Mouse (Mus musculus): ENCODE measurements around the gene Gpr18.
A peak's percentile ranks its signal among the peaks of the same experiment; 100 is the strongest.

Gpr18 gene

DNA sequence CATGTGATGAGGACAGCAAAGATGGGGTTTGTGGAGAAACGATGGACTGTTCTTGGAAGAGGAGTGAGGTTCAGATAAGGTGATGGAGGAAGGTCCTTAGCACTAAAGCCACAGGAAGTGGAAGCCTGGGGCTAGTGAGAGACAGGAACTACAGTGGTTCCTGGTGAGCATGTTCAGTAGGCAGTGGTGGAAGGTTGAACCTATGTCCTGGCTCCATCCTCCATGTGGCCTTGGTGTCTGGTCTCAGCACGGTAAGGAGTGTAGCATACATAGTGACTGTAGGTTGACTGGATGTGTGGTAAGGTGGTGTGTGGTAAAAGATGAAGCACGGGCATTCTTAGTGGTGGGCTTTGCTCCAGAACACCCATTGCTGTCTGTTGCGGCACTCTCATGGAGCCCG lies 34.3 kb upstream of the Gpr18 start:
- DNase-seq (ENCODE audit: low read depth, low spot score): peak; percentile 20

DNA sequence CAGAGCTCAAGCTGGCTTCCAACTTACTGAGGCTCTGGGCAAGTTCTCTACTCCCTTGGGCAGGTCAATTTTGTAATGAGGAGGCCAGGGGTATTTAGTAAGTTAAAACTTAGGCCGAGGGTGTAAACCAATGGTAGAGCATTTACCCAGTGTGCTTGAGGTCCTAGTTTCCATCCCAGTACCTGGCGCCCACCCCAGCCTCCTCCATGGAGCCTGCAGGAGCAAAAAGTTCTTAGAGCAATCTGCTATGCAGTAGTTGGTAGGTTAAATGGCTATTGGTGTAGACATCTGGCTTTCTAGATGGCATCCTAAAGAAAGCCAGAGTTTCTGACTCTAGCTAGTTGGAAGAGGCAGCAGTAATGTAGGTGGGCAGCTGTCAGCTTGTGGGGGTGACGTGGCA lies 33.9 kb upstream of the Gpr18 start:
- peak; percentile 24 for DNase-seq (ENCODE audit: low read depth, low spot score)

- DNase-seq (ENCODE audit: low read depth, low spot score): peak; percentile 35
Observed at GRCm38 (mm10) chr14:121947966-121948365, 32.4 kb upstream of the Gpr18 start.

DNA sequence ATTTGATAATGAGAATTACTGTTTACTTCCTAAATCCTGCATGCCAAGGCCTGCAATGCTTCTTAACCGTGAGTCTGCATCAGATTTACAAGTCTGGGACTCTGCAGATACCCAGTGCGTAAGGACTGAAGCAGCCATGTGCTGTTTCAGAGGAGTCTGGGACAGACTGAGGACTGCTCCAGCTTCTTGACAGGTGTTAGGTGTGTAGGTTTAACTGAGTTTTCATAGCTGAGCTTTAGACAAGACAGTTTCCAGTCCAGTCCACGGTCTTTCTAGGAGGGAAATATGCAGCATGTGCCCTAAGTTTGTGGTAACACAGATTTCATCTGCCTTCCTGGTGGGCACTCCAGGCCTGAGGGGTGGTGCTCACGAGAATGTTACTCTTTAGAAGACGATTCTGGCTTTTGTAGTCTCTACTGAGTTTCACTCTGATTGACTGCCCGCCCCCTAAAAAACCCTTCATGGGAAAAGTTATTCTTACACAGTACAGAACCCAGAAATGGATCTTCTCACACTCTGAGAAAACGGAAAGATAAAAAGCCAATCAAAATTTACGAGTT lies 31.7 kb upstream of the Gpr18 start:
- peak; percentile 57 for DNase-seq (ENCODE audit: low read depth, low spot score)

DNA sequence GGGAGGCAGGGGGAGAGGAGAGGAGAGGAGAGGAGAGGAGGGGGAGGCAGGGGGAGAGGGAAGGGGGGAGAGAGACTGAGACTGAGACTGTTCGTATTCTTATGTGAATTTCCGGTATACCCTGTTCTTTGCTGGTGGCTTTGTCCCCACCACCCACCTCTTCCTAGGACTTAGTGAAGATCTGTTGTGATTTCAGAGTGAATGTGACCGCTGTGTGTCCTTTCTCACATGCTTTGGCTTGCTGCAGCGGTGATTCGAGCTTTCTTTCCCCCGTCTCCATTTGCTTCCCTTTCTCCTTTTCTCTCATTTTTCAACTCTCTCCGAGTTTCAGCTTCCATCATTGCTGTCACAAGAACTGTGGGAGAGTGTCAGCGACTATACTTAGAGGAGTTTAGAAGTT lies 31.1 kb upstream of the Gpr18 start:
- DNase-seq (ENCODE audit: low read depth, low spot score): peak; percentile 81

- DNase-seq (ENCODE audit: low read depth, low spot score): no peak
Observed at GRCm38 (mm10) chr14:121946131-121946530, 30.6 kb upstream of the Gpr18 start.

DNA sequence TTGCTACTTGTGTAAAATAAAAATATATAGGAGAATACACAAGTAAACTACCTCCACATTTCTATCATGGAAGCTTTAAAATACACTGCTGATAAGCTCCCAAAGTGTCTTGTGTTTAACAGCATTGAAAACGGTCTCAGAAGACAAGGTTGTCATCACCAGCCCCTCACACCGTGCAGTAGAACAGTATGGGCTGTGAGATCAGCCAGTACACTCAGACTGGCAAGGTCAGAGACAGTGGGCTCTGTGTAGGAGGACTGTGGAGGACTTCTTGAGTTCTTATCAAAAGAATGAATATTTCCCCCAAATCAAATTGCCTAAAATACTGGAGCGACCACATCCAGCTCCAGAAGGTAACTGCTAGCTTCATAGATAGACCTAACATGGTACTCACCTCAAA lies 24.0 kb upstream of the Gpr18 start:
- no peak for DNase-seq (ENCODE audit: low read depth, low spot score)

GRCm38 (mm10) chr14:121938256-121939191 lies 22.9 kb upstream of the Gpr18 start:
- DNase-seq (ENCODE audit: low read depth, low spot score): peak; percentile 87

DNA sequence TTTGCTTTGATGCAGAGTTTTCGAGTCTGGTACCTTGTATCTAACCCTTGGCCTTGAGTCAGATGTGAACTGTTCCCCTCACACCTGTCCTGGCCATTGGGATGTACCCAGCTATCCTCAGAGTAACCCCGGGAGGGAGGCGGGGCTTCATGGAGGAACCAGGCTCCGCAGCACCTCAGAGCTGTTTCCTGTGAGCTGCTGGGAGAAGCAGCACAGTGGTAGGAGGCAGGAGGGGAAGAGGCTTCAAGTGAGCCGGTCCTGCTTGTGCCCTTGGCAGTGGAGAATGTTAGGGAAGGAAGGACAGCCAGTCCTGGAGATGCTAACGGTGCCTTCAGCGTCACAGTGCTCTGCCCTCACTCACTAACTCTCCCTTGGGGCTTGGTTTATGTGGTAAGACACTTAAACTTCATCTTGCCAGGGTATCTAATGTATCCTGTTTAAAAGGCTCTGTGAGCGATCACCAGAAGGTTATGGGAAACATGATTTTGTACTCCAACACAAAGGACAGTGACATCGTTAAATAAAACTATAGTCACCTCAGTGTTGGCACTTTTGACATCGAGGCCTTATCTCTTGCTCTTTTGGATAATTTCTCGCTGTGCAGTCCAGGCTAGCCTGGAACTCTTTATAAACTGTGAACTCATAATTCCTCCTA lies 22.1 kb upstream of the Gpr18 start:
- DNase-seq (ENCODE audit: low read depth, low spot score): peak; percentile 62

DNA sequence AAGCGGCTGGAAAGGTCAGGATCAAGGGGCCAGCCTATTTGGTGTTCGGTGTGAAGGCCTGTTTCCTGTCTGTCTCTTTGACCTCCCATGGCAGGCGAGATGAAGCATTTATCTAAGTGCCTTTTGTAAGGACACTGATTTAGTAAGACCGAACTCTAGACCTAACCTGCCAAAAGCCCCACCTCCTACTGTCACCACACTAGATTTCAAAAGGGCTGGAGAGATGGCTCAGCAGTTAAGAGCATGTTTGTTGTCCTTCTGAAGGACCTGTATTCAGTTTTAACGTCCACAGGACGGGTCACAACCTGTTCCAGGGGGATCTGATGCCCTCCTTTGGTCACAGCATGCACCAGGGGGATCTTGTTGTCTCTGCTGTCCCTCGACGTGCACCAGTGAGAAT lies 21.3 kb upstream of the Gpr18 start:
- no peak for DNase-seq (ENCODE audit: low read depth, low spot score)

GRCm38 (mm10) chr14:121936356-121936755 lies 20.8 kb upstream of the Gpr18 start:
- DNase-seq (ENCODE audit: low read depth, low spot score): no peak

DNA sequence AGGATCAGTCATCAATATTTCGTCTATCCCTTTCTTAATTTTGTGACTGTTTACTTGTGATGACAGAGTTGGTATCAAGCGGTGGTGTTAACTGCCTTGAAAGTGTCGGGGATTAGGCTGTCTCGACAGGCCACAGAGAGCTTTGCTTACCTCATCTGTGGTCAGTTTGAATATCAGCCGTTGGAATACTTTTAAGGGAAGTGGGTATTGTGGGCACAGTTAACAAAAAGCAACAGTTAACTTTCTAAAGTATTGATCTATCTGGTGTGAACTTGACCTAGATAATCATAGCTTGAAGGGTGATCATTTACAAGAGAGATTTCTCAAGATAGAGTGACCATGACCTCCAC lies 19.0 kb upstream of the Gpr18 start:
- no peak for DNase-seq (ENCODE audit: low read depth, low spot score)

GRCm38 (mm10) chr14:121933906-121934596 lies 18.5 kb upstream of the Gpr18 start:
- DNase-seq (ENCODE audit: low read depth, low spot score): no peak

GRCm38 (mm10) chr14:121932180-121932579 lies 16.6 kb upstream of the Gpr18 start:
- no peak for DNase-seq (ENCODE audit: low read depth, low spot score)

- DNase-seq (ENCODE audit: low read depth, low spot score): peak; percentile 72
Observed at GRCm38 (mm10) chr14:121931594-121931993, 16.0 kb upstream of the Gpr18 start.

- DNase-seq (ENCODE audit: low read depth, low spot score): peak; percentile 71
Observed at GRCm38 (mm10) chr14:121930731-121931383, 15.3 kb upstream of the Gpr18 start.

DNA sequence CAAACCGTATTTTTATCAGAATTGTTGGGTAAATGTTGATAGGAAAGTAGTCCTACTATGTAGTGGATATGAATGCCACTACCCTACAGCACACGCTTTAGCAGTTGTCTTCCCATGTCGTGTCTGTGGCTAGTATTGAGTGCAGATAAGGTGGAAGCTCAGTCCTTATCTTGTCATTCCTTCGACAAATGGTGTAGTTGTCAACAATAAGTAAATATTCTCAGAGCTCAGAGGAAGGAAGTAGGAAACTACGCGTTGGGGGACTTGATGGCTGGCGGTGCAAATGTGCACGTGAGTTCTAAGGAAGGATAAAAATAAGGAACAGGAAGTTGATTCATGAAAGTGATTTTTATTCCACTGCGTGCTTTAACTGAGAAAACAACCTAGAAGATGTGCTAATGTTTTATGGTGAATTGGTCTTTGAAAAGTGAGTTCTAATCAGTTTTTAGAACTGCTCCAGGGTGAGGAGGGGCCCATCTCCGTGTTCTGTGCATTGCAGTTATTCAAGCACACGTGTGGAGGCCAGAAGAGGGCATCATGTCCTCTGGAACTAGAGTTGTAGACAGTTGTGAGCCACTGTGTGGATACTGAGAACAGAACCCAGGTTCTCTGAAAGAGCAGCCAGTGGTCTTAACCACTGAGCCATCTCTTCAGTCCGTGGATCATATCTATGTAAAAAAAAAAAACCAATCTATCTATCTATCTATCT lies 13.8 kb upstream of the Gpr18 start:
- peak; percentile 87 for DNase-seq (ENCODE audit: low read depth, low spot score)

DNA sequence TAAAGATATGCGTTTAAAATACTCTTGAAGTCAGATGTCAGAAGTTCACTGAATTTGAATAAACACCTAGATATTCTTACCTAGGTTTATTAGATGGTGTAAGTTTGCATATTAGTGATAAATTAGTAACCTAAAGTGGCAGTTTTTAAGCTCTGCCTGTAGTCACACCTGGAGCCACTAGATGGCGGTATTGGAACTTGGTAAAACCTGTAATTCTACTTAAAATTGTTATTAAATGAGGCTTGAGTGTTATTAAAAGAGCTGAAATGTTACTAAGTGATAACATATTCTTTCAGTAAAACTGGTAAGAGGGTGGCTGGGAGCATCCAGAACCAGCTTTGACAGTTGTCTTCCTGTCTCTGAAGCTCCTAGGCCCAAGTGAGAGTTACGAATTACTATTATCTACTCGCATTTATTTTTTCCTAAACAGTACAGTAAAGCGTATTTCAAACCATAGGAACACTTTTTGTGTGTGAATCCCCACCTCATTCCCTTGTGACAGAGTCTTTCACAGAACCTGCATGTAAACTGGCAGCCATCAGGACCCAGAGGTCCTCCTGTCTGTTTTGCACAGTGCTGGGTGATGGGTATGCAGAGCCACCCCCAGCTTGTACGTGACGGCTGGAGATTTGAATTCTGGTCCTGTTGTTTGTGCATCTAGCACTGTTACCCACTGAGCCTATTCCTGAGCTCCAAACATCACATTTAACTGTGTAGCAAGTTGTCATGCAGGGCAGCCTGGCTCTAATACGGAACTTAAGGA lies 13.0 kb upstream of the Gpr18 start:
- DNase-seq (ENCODE audit: low read depth, low spot score): peak; percentile 83

- DNase-seq (ENCODE audit: low read depth, low spot score): no peak
Observed at GRCm38 (mm10) chr14:121927451-121927850, 11.9 kb upstream of the Gpr18 start.

GRCm38 (mm10) chr14:121926901-121927300 lies 11.3 kb upstream of the Gpr18 start:
- DNase-seq (ENCODE audit: low read depth, low spot score): no peak
